Mouse (Mus musculus): Measurements from ENCODE around the gene Pknox2.

The Pknox2 gene

GRCm38 (mm10) chr9:36976596-36977362 lies 170.4 kb downstream of the Pknox2 start:
- DNase-seq: no peak

DNA sequence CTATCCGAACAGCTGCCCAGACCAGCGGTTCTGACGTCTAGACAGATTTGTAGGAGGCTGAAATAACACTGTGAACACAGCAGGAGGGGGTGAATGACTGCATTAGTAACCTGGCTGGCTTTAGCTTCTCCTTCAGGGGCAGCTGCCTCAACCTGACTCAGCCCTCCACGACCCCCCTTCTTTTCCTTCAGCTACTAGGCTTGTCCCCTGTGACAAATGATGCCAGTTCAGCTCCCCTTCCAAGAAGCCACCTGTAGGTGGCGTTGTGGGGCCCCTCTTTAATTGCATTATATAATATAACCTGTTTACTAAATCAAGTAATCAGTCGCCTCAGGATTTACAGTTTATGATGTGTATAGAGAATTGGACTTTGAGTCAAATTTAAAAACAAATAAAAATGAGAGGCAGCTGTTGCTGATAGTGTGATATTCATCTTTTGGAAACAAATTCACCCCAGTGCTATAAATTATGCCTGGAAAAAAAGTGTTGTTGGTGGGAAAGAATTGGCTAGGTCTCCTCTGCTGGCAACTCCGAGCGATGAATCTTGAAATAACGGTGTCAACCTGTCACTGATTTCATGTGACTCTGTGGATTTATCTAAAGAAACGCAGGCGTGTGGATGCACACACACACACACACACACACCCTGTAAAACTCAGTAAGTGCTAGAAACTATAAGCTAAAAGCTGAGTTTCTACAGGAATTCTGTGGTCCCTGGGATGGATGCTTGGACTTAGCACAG lies 173.6 kb downstream of the Pknox2 start:
- no peak for DNase-seq

DNA sequence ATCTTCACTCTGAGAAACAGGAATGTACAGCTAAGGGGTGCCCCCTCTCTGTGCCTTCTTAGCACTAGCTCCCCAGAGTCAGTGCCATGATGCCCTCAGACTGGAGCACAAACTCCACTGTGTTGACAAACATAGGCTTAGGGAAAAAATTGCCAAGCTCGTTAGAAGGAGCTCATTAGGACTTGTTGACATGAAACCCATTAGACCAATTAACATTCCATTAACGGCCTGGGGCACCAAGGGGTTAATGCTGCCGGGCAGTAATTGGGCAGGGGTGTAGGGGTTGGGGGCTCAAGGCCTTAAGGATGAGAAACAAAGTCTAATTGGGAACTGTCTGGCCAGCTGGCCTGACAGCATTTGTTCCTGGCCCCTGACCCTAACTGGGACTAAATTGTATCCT lies 175.1 kb downstream of the Pknox2 start:
- DNase-seq: no peak

- DNase-seq: no peak
Observed at GRCm38 (mm10) chr9:36971066-36971465, 176.1 kb downstream of the Pknox2 start.

- DNase-seq: peak in 1 of 2 experiments; percentile 17
Observed at GRCm38 (mm10) chr9:36970651-36971050, 176.6 kb downstream of the Pknox2 start.

DNA sequence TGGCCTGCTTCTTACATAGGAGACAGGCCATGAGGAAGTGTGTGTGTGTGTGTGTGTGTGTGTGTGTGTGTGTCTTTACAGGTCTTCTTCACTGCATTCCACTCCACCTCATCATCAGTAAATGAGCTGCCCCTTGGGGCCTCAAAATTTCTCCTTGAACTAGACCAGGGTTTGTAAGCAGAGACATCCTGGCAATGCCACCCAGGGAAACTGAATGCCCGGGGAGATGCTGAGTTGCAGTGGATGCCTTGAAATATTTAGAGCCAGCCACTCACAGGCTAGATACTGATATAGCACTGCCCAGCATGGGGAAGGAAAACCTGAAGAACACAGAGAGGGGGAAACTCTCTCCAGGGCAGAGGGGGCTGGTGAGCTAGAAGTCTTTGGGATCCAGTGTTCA lies 178.1 kb downstream of the Pknox2 start:
- no peak for DNase-seq

DNA sequence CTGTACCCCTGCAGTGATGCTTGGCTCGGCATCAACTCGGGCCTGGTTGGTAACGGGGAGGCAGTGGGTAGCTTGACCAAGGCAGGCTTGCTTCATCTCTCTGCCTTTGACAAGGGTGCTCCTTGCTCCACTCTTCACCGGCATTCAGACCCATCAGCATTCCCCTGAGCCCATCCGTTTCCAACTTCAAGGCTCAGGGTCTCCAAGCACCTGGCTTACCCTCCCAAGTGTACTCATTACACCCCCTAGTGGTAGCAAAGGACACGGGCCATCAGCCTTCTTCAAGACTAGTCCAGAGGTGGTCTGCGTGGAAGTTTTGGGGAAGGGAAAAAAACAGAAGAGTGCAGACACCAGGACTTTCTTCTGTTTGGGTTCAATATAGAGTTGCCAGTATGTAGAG lies 178.5 kb downstream of the Pknox2 start:
- no peak for DNase-seq

DNA sequence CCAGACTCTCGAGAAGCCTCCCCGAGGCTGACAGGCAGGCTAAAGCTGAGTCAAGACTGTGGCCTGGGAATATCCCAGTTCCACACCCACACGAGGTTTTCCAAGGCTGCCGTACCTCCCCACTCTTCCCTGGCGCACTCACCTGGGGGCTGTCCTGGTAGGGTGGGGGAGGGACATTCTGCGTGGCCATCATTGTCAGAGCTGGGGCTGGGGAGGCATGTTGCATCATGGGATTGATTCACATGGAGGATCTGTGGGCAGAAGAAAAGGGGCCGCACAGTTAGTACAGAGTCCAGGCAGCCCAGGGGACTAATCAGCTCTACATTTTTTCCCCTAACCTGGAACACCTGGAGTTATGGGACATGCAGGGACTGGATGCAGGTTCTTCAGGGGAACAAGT lies 179.0 kb downstream of the Pknox2 start:
- no peak for DNase-seq

DNA sequence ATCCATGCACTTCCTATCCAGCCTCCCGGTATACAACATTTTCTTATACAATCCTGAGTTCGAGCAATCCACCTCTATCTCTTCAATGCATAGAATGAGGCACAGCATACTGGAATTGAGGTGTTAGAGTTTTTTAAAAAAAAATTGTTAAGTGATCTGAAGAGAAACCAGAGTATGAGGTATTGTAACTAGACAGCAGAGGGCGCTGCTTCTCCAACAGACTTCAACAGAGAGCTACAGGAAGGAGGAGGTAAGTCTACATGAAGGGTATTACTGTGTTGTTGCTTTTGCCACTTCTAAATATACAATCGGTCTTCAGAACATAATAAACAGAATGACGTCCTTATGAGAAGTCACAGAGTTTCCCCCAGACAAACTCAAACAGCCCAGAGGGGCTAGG lies 181.5 kb downstream of the Pknox2 start:
- no peak for DNase-seq

DNA sequence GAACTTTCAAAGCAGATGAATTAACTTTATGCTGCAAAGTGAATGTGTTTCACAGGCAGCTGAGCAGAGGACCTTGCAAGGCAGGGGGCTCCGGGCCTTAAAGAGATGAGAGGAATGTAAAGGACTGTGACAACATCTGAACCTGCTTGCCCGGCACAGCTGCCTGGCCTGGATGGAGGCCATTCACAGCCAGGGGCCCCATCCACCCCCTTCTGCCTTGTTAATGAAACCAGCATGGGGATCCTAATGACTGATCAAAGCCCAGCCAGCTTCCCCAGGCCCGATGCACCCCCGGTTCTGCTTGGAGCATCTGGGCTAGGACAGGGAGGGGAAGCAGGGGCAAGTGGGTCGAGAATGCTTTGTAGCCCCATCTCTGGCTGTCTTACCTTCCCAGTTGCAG lies 183.0 kb downstream of the Pknox2 start:
- no peak for DNase-seq

- no peak for DNase-seq
Observed at GRCm38 (mm10) chr9:36963512-36963911, 183.7 kb downstream of the Pknox2 start.

DNA sequence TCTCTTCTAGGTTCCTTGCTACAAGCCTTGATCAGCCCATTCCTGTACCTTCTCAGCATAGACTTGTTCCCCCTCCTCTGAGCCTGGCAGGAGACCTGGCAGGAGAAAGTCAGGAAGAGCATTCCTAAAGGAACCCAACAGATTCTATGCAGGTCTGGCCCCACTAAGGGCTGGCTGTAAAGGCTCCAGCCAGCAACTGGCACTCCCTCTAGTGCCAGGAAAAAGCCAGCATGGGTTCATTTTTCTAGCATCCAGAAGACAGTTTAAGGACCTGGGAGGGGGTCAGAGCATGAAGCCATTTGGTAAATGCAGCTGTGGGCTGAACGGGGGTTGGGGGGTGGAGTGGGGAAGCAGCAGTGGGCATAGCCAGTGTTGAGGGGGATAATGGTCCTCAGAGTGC lies 185.3 kb downstream of the Pknox2 start:
- no peak for DNase-seq

GRCm38 (mm10) chr9:36961153-36961552 lies 186.1 kb downstream of the Pknox2 start:
- no peak for DNase-seq

DNA sequence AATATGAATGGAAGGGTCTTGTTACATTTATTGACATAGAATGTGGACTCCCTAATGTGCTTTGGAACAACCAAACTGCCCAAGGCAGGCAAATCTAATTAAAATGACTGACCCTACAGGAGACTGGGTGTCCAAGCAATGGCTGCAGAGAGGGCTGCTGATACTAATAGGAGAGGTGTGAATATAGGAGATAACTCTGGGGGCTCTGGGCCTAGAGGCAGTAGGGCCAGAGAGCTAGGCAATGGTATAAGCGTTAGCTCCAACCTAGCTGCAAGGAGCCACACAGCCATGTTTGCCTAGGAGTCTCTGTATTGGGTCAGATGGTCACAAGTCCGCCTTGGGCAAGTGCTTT lies 196.1 kb downstream of the Pknox2 start:
- no peak for DNase-seq

DNA sequence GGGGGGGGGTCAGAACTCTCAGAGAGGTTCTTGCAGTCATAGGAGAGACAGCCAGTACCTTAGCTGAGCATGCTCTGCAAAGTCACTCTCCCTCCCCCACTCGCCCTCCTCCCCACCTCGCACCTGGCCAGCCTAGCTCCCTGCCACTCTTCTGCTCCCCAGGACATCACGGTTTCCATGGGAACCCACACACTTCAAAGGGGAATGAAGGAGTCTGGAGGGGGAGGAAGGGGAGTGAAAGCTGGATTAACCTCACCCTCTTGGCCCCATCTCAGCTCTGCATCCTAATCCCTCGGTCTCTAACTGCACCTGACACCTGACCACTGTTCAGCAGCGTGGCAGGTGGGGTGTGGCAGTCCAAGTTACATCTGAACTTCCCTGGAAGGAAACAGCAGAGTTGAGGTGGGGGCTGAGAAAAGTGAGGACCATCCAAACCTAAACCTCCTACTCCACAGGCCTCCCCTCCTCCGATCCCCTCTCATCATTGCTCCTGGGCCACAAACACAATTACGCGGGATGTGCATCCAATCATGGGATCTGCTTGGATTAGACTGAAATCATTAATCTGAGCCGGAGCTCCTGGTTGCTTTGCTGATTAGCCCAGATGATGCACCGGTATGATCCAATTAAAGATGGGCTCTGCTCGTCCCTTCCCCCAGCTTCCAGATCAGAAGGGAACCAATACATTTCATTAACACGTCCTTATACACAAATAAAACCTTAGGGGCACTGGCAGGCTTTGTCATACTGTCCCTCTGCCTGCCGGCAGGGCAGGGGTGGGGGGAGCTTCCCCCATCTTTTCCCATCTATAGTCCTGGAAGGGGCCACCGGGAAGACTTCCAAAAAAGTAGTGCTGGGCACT lies 196.7 kb downstream of the Pknox2 start:
- DNase-seq: no peak

GRCm38 (mm10) chr9:36948181-36948580 lies 199.0 kb downstream of the Pknox2 start:
- DNase-seq: no peak

- DNase-seq: no peak
Observed at GRCm38 (mm10) chr9:36947056-36947694, 200.0 kb downstream of the Pknox2 start.

DNA sequence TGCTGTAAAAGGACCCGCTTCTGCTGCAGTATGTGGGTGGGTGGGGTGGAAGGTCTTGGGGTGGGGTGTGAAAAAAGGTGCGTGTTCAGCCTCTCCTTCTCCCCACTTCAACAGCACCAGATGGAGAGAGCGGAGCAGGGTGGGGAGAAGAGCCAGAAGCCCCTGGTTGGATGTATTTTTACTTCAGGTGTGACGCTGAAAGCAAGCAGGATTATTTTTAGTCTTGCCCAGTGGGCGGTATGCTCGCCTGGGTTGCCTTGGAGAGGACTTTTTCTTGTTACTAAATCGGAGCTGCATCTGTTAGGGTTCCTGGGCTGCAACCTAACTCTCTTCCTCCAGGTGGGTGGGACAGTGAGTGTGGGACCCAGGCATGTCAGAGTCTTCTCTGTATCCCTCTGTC lies 202.4 kb downstream of the Pknox2 start:
- DNase-seq: no peak

DNA sequence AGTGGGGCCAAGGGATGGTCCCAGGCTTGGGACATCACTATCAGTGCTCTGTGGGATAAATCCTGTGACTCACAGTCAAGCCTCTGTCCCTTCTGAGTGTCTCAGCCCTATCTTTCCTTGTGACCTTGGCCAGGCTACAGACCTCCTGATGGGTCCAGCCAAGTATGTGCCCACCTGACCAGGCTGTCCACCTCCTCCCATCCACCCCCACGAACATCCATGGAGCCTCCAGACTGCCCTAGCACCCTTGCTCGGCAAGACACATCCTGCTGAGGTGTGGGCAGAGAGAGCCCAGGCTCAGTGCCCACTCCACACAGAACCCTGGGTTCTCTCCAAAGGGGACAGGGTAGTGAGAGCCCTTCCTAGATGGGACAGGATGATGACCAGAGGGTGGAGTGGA lies 204.6 kb downstream of the Pknox2 start:
- DNase-seq: no peak

GRCm38 (mm10) chr9:36942131-36942530 lies 205.1 kb downstream of the Pknox2 start:
- no peak for DNase-seq

GRCm38 (mm10) chr9:36941565-36941964 lies 205.6 kb downstream of the Pknox2 start:
- no peak for DNase-seq

DNA sequence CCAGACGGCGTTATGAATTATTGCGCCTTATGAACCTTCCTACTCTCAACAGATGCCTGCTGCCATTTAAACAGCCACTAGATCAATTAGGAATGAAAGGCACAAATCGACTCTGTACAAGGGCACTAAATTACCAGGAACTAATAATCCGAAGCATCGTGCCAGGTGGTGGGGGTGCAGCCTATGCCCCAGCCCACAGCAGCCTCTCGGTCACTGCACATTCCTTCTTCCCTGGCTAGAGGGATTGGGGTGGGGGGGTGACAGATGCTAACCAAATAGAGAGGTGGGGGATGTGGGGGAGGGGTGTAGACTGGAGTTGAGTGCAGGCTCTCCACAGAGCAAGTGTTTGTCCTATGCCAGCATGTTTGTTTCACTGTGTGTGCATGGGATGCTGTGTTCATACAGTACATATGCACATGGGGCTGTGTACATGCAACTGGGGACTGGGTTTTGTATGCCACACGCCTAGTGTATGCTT lies 208.6 kb downstream of the Pknox2 start:
- DNase-seq: no peak
